ENCODE assay signal across 7 mouse cellular contexts in genomic region chr13:60522719-60523450, GRCm38 (mm10).
DNase-seq lines count a peak whose midpoint lies in the region.

No protein-coding gene starts in this region.

- intact Hi-C loops in heart, postnatal 25 days (cut with DNase I), result loop anchor here (5.0 kb wide), 1 partner anchor 36 kb away; no protein-coding TSS in a partner anchor

- peak; percentile 36 to 49 for DNase-seq in heart, adult 9 months (ENCODE audit: low spot score in 2 of 2)
- no peak for DNase-seq in heart, postnatal 25 days (ENCODE audit: low spot score)
- DNase-seq in frontal cortex, postnatal 14 days (ENCODE audit: low spot score in 2 of 2), result peak; percentile 10 to 31
- DNase-seq in layer of hippocampus, postnatal 14 days (ENCODE audit: low spot score in 2 of 2), result peak; percentile 65 to 88
- DNase-seq in right cerebral cortex, postnatal 14 days, result peak; percentile 19
- no peak for DNase-seq in kidney, postnatal 36 days
- DNase-seq in embryo, embryonic 9.5 days (ENCODE audit: extremely low spot score), result no peak

Comparison
In these comparisons a context has a peak if more than half of its experiments do, and no peak if none do; other contexts are left out.
1. DNase-seq: peak in heart, adult 9 months (2 of 2), frontal cortex, postnatal 14 days (2 of 2), layer of hippocampus, postnatal 14 days (2 of 2) and right cerebral cortex, postnatal 14 days (single experiment); none in heart, postnatal 25 days (single experiment), kidney, postnatal 36 days (0 of 2) and embryo, embryonic 9.5 days (single experiment).